Mouse (Mus musculus) layer of hippocampus, adult 11-12 months (tissue): ENCODE results near the gene Slc6a20a.
"Not testable (repeated sequence)": the region's sequence is repeated elsewhere in the genome, so short reads cannot be mapped to it uniquely, and the experiment has no call there.

Experiments used
- DNase-seq: peaks from one replicate; pipeline ENCODE4 v3.0.0; 2022; ENCODE audit warnings: low spot score

The Slc6a20a gene

DNA sequence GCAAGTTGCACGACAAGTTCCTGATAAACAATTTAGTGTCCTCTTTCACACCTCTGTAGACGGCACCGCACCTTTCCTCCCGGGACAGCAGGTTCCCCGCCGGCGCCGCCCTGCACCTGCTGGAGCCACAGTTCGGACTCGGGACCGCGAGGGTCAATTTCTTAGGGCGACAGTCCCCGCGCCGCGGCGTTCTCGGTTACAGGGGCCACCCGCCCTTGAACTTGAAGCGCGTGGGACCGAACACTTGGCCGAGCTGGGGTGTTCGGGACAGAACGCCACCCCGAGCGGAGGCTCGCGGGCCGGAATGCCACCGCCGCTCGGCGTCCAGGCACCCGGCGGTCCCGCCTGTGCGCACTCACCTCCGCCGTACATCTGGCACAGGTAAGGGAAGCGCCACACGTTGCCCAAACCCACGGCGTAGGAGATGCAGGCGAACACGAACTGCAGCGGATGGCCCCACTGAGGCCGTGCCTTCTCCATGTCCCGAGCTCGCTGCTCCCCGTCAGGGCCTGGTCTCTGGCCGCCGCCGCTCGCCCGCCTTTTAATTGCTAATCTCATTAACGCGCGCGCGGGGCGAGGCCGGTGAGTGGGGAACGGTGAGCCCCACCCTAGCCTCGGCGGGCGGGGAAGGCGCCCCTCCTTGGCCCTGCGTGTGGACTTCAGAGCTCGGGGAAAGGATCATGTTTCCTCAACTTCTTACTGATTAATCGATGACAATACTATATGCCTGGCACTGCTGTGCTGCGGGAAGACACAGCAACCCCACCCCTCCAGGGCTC lies at the start of gene Slc6a20a, which contains the start of gene Ccr9:
Slc6a20a (minus strand) TSS at position 559 of the 779 bp plus-strand sequence.
Ccr9 (plus strand) TSS at position 113 of the 779 bp plus-strand sequence.
- DNase-seq = no peak

DNA sequence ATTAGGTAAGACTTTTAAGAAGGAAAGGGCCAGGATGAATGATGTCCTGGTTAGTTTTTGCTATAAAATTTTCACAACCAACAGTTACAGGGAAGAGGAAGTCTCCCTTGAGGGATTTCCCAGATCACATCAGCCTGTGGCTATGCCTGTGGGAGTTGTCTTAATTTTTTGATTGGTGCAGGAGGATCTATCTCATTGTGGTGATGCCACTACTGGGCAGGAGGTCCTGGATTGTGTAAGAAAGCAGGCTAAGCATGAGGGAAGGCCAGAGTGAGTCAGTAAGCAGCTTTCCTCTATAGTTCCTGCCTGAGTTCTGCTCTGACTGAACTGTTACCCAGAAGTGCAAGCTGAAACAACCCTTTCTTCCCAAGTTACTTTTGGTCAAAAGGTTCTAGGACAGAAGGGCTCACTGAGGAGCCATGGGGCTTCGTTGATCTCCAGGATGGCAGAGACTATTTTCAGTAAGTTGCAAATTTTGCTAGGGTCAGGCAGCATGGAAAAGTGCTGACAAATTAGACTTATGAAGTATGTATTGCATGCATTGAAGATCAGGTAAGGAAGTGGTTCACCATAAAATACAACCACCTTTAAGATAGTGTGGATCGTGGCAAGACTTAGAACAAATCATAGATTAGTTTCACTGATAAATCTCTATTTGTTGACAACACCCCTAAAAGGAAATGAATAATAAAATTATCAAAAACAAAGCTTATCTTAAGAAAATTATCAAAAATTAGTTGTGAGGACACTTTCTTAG lies 44.2 kb upstream of the Slc6a20a start:
- DNase-seq = no peak

DNA sequence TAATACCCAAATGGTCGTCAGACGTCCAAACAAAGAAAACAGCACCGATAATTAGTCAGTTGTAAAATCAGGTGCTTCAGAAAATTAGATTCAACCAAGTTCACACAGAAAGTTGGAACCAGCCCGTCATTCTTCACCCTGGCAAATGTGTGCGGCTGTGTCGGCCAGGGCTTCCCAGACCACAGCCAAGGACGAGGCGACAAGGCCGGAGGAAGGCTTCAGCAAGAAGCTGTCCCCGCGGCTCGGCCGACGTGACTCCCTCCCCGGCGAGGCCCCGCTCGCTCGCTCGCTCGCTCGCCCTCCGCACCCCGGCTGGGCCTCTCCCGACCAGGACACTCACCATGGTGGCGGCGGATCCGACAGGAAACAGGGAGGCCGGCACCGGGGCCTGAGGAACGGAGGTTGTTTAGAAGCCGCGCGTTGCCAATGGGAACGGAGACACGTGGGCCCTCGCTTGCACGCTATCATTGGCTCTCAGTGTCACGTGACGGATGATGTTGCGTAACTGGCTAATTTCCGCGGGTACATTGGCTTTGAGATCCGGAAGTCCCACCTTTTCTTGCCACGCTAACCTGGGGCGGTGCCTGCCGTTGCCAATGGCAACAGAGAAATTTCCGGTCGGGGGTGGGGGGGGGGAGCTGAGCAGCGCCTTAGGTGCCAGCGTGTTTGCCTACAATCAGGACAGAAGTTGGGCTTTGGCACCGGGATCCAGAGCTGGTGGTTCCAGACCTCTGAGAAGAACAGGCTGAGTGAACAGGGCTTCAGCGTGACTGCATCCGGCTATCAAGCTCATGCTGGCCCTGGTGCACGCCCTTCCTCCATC lies 38.7 kb upstream of the Slc6a20a start, which contains the start of gene Lztfl1:
Lztfl1 (minus strand) TSS at position 512 of the 823 bp plus-strand sequence.
- DNase-seq = peak; percentile 98

DNA sequence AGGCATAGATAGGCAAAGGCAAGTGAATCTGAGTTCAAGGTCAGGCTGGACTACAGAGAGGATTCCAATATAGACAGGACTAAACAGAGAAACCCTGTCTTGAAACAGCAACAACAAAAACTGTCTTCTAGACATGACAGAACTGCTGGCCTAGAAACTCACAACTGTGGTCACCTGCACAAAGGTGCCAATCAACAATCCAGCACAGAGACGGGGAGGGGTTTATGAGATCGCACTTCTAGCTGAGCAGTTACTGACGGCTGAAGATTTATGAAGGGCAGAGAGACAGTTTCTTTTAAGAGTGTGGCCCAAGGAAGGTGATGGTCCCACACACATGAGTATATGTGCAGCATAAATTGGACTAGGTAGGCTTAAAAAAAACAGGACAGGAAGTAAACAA lies 37.6 kb upstream of the Slc6a20a start:
- DNase-seq = no peak

DNA sequence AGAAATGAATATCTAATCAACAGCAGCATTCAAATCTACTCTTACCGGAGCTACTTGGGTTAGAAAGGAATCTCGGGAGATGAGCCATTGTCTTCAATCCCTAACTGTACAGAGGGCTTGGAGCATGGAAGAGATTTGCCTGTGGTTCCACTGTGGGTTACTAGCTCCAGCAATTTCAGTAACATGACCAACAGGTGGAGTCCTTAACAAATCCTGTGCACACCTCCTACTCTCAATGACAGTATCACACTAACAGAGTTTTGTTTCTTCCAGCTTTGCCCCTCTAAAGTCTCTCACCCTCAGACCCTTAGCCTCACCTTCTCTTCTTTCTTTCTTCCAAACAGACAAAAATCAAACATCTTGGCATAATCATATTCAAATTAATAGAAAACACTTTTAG lies 34.4 kb upstream of the Slc6a20a start:
- DNase-seq = no peak

DNA sequence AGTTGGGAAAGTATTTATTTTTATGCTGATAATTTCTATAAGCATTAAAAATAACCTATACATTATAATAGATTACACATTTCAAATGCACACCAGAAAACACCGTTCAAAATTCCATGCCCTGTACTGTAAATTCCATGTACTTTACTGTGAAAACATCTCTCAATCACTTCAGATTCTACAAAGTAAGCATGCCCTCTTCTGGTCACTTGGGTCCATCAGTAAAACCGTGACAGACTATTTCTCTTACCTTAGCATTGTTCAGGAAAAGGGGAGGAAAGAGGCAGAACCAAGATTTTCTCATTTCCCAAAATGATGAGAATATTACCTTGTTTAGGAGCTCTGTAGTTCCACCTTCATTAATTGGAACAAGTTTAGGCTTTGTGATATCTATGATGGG lies 30.5 kb upstream of the Slc6a20a start:
- DNase-seq = no peak

DNA sequence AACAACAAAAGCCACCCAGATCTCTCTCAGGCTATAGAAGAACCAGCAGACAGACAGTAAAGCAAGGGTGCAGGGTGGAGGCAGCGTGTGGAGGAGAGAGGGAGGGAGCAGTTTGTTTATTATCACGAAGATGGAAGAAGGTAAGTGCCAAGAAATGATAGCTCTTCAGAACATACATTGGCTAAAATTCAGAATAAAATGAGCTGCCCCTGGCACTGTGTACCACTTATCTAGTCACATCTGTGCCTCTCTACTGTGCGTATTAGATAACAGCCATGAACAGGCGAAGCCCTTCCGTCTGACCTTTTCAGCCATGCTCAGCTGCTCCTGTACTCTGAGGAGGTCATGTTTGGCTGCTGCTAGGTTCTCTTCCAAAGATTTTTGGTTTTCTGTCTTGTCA lies 23.1 kb upstream of the Slc6a20a start:
- no peak for DNase-seq

DNA sequence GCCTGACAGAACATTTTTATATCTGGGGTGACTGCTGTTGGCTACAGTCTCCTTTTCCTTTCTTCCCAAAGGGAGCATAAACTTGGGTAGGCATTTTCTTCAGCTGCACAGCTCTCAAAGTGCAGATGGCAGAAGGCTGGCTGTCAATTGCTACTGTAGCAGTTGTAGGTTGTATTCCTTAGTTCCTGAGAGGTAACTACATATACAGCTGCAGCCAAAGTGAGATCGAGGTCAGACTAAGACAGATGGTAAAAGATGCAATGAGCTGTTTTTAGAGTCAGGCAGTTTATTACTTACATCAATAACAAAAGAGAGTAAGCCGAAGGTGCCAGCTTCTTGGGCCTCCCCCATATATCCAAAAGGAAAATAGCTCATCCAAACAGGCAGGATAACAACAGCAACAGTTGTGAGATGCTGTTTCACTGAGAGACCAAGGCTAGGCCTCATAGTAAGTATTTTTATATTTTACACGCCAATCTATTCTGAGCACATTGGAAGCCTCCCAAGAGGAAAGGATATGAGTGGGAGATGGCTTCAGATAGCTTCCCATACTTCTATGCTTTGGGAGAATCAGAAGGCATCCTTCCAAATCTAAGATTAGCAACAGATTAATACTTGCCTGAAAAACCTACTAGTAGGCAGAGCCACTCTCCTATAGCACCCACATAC lies 17.1 kb upstream of the Slc6a20a start:
- peak; percentile 12 for DNase-seq

DNA sequence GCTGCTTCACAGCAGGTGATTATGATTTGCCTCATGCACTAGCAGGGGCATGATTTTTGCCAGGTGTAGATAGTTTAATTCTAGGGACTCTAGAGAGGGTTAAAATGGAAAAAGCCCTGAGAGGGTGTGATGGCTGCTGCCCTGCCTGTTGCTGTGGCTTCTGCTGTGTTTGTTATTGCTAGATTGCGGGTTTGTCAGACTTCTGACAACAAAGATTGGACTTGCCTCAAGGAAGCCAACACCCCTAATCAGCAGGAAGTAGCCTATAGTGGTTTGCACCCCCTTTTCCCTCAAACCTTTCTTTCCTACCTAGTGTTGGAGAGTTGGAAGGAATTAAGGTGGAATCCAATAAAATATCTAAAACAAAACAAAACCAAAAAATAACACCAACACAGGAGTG lies 9.5 kb upstream of the Slc6a20a start:
- no peak for DNase-seq

DNA sequence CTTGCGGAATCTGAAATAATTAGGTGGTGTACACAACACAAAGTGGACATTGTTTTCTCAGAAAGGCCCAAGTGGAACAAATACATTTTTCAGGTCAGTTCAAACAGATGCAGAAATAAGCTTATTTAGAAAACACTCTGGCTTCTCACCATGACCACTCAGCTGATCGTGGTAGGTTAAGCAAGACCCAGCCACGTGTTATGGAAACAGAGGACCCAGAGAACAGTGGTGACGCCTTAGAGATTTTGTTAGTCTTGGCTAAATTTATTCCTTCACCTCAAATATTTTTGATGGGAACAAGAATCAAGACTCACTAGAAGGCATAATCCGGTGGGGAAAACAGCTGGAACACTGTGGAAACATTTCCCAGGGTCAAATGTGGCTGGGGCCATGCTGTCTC lies 7.5 kb upstream of the Slc6a20a start:
- DNase-seq = no peak

DNA sequence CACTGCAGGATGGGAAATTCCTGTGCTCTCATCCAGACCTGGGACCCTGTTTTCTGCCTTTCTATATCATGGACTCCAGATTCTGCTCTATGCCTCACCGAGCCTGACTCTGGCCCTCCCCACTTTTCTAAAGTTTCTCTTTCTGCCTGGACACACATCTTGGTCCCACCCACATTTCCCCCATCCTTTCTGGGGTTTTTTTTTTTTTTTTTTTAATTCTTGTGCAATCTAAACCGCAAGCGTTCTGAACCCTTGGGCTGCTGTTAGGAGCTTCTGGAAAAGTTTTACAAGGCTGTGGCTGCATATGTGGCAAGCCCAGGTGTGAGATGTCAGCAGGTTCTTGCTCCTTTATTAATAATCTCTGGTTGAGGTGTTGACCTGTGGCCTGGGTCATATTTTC lies 5.0 kb upstream of the Slc6a20a start:
- DNase-seq = no peak

DNA sequence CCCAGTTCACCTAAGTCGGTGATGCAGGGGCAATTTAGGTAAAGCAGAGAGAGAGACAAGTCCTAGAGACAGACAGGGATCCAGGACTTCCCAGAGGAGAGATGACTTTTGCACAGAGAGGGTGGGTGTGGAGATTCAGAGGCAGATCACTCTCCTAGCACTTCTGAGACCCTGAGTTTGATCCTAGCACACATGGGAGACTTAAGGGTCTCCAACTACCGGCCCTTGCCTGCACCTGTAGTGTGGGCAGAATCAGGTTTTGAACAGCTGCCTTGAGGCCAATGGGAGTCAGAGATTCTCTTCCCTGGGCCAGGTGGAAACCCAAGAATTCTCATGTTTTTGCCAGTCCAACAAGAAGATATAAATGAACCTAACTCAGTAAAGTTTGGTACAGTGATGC lies 513 bp upstream of the Slc6a20a start:
- no peak for DNase-seq

DNA sequence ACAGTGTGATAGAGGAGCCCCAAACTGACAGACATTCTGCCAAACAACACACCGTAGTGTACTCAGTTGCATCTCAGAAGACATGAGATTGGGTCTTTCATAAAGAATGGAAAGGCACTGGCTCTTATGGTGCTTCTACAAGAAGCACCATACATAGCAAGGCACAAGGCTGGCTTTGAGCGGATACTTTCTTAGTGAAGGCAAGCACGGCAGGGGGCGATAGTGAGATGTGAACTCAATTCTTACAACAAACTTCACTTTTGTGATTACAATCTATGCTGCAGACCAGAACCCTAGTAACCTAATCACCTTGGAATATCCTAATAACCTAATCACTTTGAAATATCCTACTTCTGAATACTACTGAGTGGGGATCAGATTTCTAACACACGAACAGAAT lies 13.0 kb downstream of the Slc6a20a start:
- peak; percentile 52 for DNase-seq

DNA sequence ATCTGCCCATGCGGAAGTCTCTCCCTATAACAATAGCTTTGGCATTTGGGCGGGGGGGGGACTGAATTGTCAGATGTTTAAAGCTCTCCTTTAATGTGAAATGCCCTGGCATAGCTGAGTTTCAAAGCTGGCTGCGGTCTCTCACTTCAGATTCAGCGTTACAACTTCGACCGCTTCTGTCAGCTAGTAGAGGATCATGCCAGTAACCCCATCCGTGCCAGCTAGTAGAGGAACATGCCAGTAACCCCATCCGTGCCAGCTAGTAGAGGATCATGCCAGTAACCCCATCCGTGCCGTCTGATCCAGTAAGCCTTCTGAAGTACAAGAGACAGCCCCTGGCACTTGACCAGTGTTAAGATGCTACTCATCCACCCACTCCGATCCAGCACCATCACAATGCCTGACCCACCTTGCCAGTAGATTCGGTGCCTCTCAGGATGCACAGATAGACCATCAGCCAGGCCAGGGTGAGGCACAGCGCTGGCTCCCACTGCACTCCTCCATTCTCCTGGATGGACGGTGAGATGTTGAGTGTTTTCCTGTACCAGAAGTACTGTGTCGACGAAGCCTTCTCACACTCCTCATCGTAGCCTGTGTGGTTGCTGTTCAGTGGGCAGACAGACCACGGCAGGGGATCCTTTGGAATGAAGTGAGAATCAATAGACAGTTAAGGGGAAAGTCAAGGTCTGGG lies 18.6 kb downstream of the Slc6a20a start:
- not testable (repeated sequence) for DNase-seq

DNA sequence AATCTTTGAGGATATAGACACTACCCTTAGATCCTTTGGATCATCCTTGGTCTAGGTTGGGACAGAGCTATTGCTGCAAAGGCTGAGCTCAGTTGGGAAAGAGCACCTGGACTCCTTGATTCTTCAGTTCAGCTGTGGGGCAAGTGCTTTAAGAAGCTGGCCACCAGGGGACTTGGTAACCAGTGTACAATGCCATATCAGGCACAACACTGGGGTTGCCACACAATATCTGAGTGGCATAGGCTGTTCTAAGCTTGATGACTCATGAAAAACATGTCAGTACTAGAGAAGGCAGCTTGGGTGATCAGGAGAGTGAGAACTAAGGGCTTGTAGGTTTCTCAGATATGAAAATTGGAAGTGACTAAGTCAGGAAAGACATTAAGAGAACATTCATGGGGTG lies 19.7 kb downstream of the Slc6a20a start:
- no peak for DNase-seq

DNA sequence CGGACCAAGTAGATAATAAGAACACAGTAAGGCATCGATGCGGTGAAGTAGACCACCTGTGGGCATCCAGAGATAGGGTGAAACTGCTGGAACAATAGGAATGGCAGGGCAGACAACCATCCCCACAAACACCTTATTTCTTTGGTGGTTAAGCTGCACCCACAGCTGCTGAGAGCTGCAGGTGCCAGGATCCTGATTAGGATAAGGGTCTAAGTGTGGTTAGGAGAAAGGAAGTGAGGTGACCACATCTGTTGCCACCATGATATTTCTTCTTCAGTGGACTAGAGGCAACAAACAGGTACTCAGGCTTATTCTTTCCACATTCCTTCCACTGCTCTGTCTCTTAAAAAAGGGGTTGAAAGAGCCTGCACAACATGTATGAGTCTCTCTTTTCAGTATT lies 21.2 kb downstream of the Slc6a20a start:
- DNase-seq = no peak

DNA sequence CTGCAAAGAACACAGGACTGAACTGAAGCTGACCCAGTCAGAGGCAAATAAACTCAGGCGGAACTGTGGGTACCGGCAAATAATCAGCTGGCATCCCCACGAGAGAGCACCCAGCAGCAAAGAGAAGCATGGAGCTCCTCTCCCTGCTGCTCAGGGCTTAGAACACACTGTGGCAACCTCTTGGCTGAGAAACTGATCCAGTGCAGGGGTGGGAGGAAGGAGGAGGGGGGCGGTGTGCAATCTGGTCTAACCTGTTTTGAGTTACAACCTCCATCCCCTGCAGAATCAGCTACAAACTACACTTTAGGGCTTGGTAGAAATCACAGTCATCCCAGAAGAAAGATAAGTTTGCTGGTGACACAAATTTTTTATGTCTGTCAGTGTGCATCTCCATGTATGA lies 27.3 kb downstream of the Slc6a20a start:
- DNase-seq = no peak

DNA sequence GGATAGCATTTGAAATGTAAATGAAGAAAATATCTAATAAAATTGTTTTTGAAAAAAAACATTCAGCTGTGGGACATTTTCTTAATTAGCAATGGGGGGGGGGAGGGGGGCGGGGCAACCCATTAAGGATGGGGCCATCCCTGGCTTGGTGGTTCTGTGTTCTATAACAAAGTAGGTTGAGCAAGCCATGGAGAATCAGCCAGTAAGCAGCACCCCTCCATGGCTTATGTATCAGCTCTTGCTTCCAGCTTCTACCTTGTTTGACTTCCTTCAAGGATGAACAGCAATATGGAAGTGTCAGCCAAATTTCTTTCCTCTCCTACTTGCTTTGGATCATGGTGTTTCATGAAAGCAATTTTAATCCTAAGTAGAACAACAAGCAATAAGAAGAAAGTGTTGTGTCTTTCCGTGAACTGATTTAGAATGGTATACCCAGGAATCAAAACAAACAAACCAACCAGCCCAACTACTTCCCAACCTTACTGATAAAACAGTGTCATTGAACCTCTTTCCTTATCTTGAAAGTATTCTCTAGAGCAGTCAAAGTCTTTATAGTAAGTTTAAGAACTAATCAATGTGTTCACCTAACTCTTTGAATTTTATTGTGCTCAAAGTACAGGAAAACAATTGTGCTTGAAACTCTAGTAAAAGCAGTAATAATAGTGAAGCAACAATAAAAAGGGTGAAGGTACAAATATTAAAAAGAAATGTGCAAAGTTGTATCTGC lies 28.7 kb downstream of the Slc6a20a start:
- no peak for DNase-seq

DNA sequence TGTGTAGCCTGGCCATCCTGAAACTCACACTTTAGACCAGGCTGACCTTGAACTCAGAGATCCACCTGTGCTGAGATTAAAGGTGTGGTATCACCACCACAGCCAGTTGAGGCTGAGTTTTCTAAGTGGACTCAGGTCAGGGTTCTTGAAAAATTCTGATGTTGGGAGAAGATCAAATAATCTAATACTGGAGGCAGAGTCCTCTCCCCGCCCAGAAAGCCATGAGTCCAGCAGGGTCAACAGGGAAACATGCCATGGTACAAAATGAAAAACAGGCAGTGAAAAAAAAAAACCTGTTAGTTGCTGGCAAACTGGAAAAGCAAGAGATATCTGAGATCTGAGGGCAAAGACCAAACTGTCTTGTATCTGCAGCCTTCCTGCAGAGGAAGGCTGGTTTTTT lies 38.6 kb downstream of the Slc6a20a start:
- DNase-seq = no peak

DNA sequence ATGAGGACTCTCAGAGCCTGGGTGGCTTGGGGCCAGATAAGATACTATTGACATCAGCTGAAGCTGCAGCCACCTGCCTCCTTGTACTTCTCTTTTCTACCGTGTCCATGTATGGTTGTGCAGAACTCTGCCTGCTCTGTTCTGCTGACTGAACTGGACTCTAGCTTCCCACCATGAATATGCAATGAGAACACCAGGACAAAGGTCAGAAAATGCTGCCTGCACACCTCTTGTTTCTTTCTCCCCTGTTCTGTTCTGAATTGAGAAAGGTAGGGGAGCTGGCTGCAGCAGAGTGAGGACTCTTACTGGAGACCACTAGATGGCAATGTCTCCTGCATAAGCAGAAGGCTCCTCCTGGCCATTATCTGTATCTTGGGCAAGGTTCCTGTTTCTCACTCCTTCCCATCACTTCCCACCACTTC lies 40.0 kb downstream of the Slc6a20a start:
- DNase-seq = peak; percentile 51

DNA sequence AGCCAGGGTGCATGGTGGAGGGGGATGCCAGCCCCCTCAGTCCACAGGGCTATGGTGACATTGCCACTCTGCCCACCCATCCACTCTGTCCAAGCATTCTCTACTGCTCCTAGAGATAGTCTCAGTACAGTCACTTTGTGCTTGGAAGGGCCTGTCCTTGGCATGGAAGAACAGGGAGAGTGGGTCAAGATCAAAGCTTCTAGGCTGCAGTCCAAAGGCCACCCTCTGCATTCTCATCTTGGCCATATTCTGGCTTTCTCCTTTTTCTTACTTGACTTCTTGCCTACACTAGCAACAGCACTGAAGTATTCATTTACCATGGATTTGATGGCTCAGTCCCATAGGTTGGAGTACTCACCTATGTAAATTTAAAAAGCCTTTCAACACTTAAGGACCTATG lies 40.5 kb downstream of the Slc6a20a start:
- no peak for DNase-seq
